Mouse (Mus musculus) MEL (cell line): ENCODE measurements around the gene Zp1. TPM values are rescaled to one million over a fixed set of nuclear protein-coding genes. Genes with fewer than 3 reads are reported as not detected.

Experiments used
- DNase-seq: peaks from one replicate; pipeline ENCODE4 v3.0.0; 2011; ENCODE audit warnings: low read depth, low spot score
- H3K27ac ChIP-seq: 2 replicates; pipeline ENCODE4 v1.5.1; 2012; ENCODE audit warnings: low read depth, mild to moderate bottlenecking, control low read depth, low read length, moderate library complexity; ENCODE audit not compliant: control insufficient read depth
- H3K27me3 ChIP-seq, 2 experiments: fragments of 150-350 bp in 1 of 2; sonication (generic) in 1 of 2; 2 replicates each; pipeline ENCODE4 v1.6.1; 2012; ENCODE audit warnings: low read length in 2 of 2, mild to moderate bottlenecking in 2 of 2, improper control_type of control experiment in 1 of 2, moderate library complexity in 1 of 2; ENCODE audit not compliant: insufficient read depth in 2 of 2, control insufficient read depth in 1 of 2
- H3K36me3 ChIP-seq, 2 experiments: 2 replicates each; pipeline ENCODE4 v1.6.1; 2012 to 2014; ENCODE audit warnings: low read length in 2 of 2, improper control_type of control experiment in 1 of 2, inconsistent platforms in 1 of 2, mild to moderate bottlenecking in 1 of 2; ENCODE audit not compliant: insufficient read depth in 2 of 2, control insufficient read depth in 1 of 2
- H3K4me1 ChIP-seq, 2 experiments: fragments of 150-350 bp in 1 of 2; sonication (generic) in 1 of 2; 2 replicates each; pipeline ENCODE4 v1.6.1; 2012; ENCODE audit warnings: low read length in 2 of 2, improper control_type of control experiment in 1 of 2, mild to moderate bottlenecking in 1 of 2; ENCODE audit not compliant: insufficient read depth in 2 of 2, control insufficient read depth in 1 of 2
- H3K4me3 ChIP-seq, 2 experiments: fragments of 150-350 bp in 1 of 2; sonication (generic) in 1 of 2; 2 replicates each; pipeline ENCODE4 v1.5.1; 2012; ENCODE audit warnings: low read depth in 2 of 2, low read length in 2 of 2, mild to moderate bottlenecking in 2 of 2, moderate library complexity in 2 of 2, control low read depth in 1 of 2, improper control_type of control experiment in 1 of 2; ENCODE audit not compliant: control insufficient read depth in 1 of 2, insufficient read depth in 1 of 2
- H3K79me2 ChIP-seq: 2 replicates; pipeline ENCODE4 v1.6.1; 2012; ENCODE audit warnings: mild to moderate bottlenecking, low read length, moderate library complexity; ENCODE audit not compliant: control insufficient read depth, poor library complexity, insufficient read depth
- H3K9ac ChIP-seq: 2 replicates; pipeline ENCODE4 v1.6.1; 2012; ENCODE audit warnings: low read depth, mild to moderate bottlenecking, control low read depth, low read length, moderate library complexity; ENCODE audit not compliant: control insufficient read depth, poor library complexity, severe bottlenecking
- H3K9me3 ChIP-seq: fragments of 150-350 bp; sonication (generic); replicated peaks from 2 replicates; pipeline ENCODE4 v1.6.1; 2012; ENCODE audit warnings: mild to moderate bottlenecking, low read length, improper control_type of control experiment, moderate library complexity; ENCODE audit not compliant: insufficient read depth
- BHLHE40 ChIP-seq: IDR thresholded peaks from 2 replicates; pipeline ENCODE4 v1.6.1; 2012; ENCODE audit warnings: low read depth, mild to moderate bottlenecking, inconsistent platforms, low read length, improper control_type of control experiment, borderline replicate concordance
- CHD2 ChIP-seq: IDR thresholded peaks from 2 replicates; pipeline ENCODE4 v1.6.1; 2011; ENCODE audit warnings: low read length, improper control_type of control experiment
- CTCF ChIP-seq, 3 experiments: IDR thresholded peaks in 2 of 3; conservative IDR thresholded peaks in 1 of 3; 2 replicates each; pipeline ENCODE4 v1.5.1; 2011 to 2012; ENCODE audit warnings: low read length in 3 of 3, low read depth in 2 of 3, mild to moderate bottlenecking in 2 of 3, improper control_type of control experiment in 1 of 3, inconsistent platforms in 1 of 3, mixed read lengths in 1 of 3, moderate library complexity in 1 of 3; ENCODE audit not compliant: control insufficient read depth in 1 of 3, insufficient read depth in 1 of 3, poor library complexity in 1 of 3, severe bottlenecking in 1 of 3
- ELF1 ChIP-seq: IDR thresholded peaks from 2 replicates; pipeline ENCODE4 v1.6.1; 2014; ENCODE audit warnings: low read depth, mild to moderate bottlenecking, inconsistent platforms, low read length, improper control_type of control experiment, moderate library complexity
- ETS1 ChIP-seq: IDR thresholded peaks from 2 replicates; pipeline ENCODE4 v1.6.1; 2012; ENCODE audit warnings: low read depth, mild to moderate bottlenecking, inconsistent platforms, low read length, improper control_type of control experiment, moderate library complexity
- GATA1 ChIP-seq: IDR thresholded peaks from 2 replicates; pipeline ENCODE4 v1.6.1; 2011; ENCODE audit warnings: low read depth, low read length, improper control_type of control experiment
- KAT2A ChIP-seq: conservative IDR thresholded peaks from 2 replicates; pipeline ENCODE4 v1.6.1; 2012; ENCODE audit warnings: low read depth, low read length, improper control_type of control experiment, inconsistent platforms
- MAZ ChIP-seq: IDR thresholded peaks from 2 replicates; pipeline ENCODE4 v1.6.1; 2012; ENCODE audit warnings: low read depth, mild to moderate bottlenecking, inconsistent platforms, low read length, improper control_type of control experiment
- MEF2A ChIP-seq: IDR thresholded peaks from 2 replicates; pipeline ENCODE4 v1.6.1; 2014; ENCODE audit warnings: low read depth, mild to moderate bottlenecking, inconsistent platforms, low read length, improper control_type of control experiment; ENCODE audit not compliant: poor library complexity, insufficient replicate concordance, severe bottlenecking; ENCODE audit errors: extremely low read depth
- MYB ChIP-seq: IDR thresholded peaks from 2 replicates; pipeline ENCODE4 v1.6.1; 2011; ENCODE audit warnings: mild to moderate bottlenecking, low read depth, low read length, improper control_type of control experiment
- NELFE ChIP-seq: IDR thresholded peaks from 2 replicates; pipeline ENCODE4 v1.6.1; 2011; ENCODE audit warnings: low read depth, low read length, improper control_type of control experiment
- POLR2AphosphoS5 ChIP-seq: IDR thresholded peaks from 2 replicates; pipeline ENCODE4 v1.6.1; 2012; ENCODE audit warnings: low read depth, borderline replicate concordance, mild to moderate bottlenecking, inconsistent platforms, low read length, moderate library complexity, mixed read lengths
- RAD21 ChIP-seq: IDR thresholded peaks from 2 replicates; pipeline ENCODE4 v1.6.1; 2011; ENCODE audit warnings: mild to moderate bottlenecking, low read depth, low read length, improper control_type of control experiment
- RCOR1 ChIP-seq: IDR thresholded peaks from 2 replicates; pipeline ENCODE4 v1.6.1; 2012; ENCODE audit warnings: low read depth, mild to moderate bottlenecking, inconsistent platforms, low read length, improper control_type of control experiment
- SIN3A ChIP-seq: IDR thresholded peaks from 2 replicates; pipeline ENCODE4 v1.6.1; 2012; ENCODE audit warnings: low read length, improper control_type of control experiment, inconsistent platforms
- SMC3 ChIP-seq: IDR thresholded peaks from 2 replicates; pipeline ENCODE4 v1.6.1; 2011; ENCODE audit warnings: low read depth, low read length, improper control_type of control experiment
- TAL1 ChIP-seq: IDR thresholded peaks from 2 replicates; pipeline ENCODE4 v1.6.1; 2012; ENCODE audit warnings: mild to moderate bottlenecking, inconsistent platforms, low read length, moderate library complexity, mixed read lengths
- TBP ChIP-seq: IDR thresholded peaks from 2 replicates; pipeline ENCODE4 v1.8.0; 2011; ENCODE audit warnings: low read depth, low read length, improper control_type of control experiment
- TCF12 ChIP-seq: IDR thresholded peaks from 2 replicates; pipeline ENCODE4 v1.6.1; 2014; ENCODE audit warnings: low read depth, mild to moderate bottlenecking, inconsistent platforms, low read length, improper control_type of control experiment, moderate library complexity
- USF2 ChIP-seq, 2 experiments: IDR thresholded peaks; 2 replicates each; pipeline ENCODE4 v1.6.1; 2011 to 2012; ENCODE audit warnings: improper control_type of control experiment in 2 of 2, low read length in 2 of 2, borderline replicate concordance in 1 of 2, inconsistent platforms in 1 of 2, low read depth in 1 of 2, mild to moderate bottlenecking in 1 of 2; ENCODE audit not compliant: insufficient read depth in 1 of 2
- ZKSCAN1 ChIP-seq: IDR thresholded peaks from 2 replicates; pipeline ENCODE4 v1.6.1; 2012; ENCODE audit warnings: low read depth, mild to moderate bottlenecking, inconsistent platforms, low read length, improper control_type of control experiment, moderate library complexity
- ZMIZ1 ChIP-seq: IDR thresholded peaks from 2 replicates; pipeline ENCODE4 v1.6.1; 2012; ENCODE audit warnings: low read depth, mild to moderate bottlenecking, inconsistent platforms, low read length, improper control_type of control experiment, moderate library complexity
- ZNF384 ChIP-seq: IDR thresholded peaks from 2 replicates; pipeline ENCODE4 v1.6.1; 2012; ENCODE audit warnings: low read depth, mild to moderate bottlenecking, inconsistent platforms, low read length, improper control_type of control experiment
- polyA plus RNA-seq, 2 experiments: library from polyadenylated mRNA; stranded (reverse) in 1 of 2; unstranded in 1 of 2; fragments of >175 nt in 1 of 2; fragments of >200 nt in 1 of 2; gene quantifications; 2 replicates each; pipeline versions ENCODE4 v1.2.1 to v1.2.4; 2012; ENCODE audit warnings: low replicate concordance in 2 of 2, low read depth in 1 of 2; ENCODE audit not compliant: insufficient read length in 2 of 2, insufficient read depth in 1 of 2, missing spikeins in 1 of 2
- total RNA-seq: library from RNA; depleted of rRNA; stranded (reverse); fragments of 300-350 nt; gene quantifications from 2 replicates; pipeline ENCODE4 v1.2.3, GENCODE M21; 2012

Zp1 gene
- total and polyA plus RNA-seq, 3 experiments, result not detected

GRCm38 (mm10) chr19:10926123-10926621 is 5.7 kb upstream of the Zp1 start:
- Histone ChIP-seq H3K79me2 (no peaks in the 10 kb centered on the region), H3K4me3 (no peak overlapping the region), H3K36me3 (no peaks in the 10 kb centered on the region), H3K27me3 (peaks cover 2 to 7% of the 10 kb centered on the region in 2 experiments), H3K27ac (no peak overlapping the region), H3K9me3 (no peaks in the 10 kb centered on the region), H3K9ac (no peak overlapping the region), H3K4me1 (no peaks in the 10 kb centered on the region)
- TF ChIP-seq ETS1 (no peak), KAT2A (no peak), MAZ (no peak), POLR2AphosphoS5 (no peak)
- DNase-seq, result no peak

GRCm38 (mm10) chr19:10924220-10924619 is 3.8 kb upstream of the Zp1 start:
- Histone ChIP-seq H3K27me3 (peaks cover 0 to 7% of the 10 kb centered on the region in 2 experiments), H3K9ac (no peak overlapping the region), H3K79me2 (no peaks in the 10 kb centered on the region), H3K4me3 (no peak overlapping the region), H3K9me3 (no peaks in the 10 kb centered on the region), H3K4me1 (no peaks in the 10 kb centered on the region), H3K27ac (no peak overlapping the region), H3K36me3 (no peaks in the 10 kb centered on the region)
- no peak for DNase-seq
- TF ChIP-seq TCF12 (no peak), ETS1 (no peak), RAD21 (no peak), TAL1 (no peak), TBP (no peak), ZKSCAN1 (no peak), RCOR1 (no peak), BHLHE40 (no peak), ZMIZ1 (no peak), SIN3A (no peak)

DNA sequence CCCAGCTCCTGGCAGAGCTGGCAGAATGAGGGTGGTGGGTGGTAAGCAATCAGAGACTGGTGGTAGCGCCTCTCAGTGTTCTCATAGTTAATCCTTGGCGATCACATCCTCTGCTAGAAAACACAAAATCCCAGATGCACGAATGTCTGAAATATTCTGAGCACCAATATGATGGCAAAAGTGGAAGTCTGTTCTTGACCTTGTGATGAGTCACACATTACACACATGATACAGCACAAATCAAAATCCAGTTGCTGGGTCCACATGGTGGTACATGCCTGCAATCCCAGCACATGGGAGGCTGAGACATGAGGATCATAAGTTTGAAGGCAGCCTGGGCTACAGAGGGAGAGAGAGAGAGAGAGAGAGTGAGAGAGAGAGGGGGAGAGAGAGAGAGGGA is 626 bp upstream of the Zp1 start:
- no peak for DNase-seq
- Histone ChIP-seq H3K27ac (no peak overlapping the region), H3K4me1 (no peaks in the 10 kb centered on the region), H3K36me3 (no peaks in the 10 kb centered on the region), H3K27me3 (peaks cover 0 to 7% of the 10 kb centered on the region in 2 experiments; a peak in 3 of 4 replicates), H3K4me3 (no peak overlapping the region), H3K9ac (no peak overlapping the region), H3K79me2 (no peaks in the 10 kb centered on the region), H3K9me3 (no peaks in the 10 kb centered on the region)
- TF ChIP-seq MYB (no peak), RCOR1 (no peak), ZKSCAN1 (no peak), GATA1 (no peak), ZMIZ1 (no peak), POLR2AphosphoS5 (no peak), USF2 (IDR thresholded peaks at IDR 0.05; ENCODE audit: borderline replicate concordance in 1 of 2, insufficient read depth in 1 of 2, low read depth in 1 of 2, low read length in 2 of 2) (no peak), ELF1 (no peak), MEF2A (no peak), CTCF (IDR thresholded peaks at IDR 0.05 in 2 of 3, conservative IDR thresholded peaks at IDR 0.05 in 1 of 3; ENCODE audit: control insufficient read depth in 1 of 3, insufficient read depth in 1 of 3, low read depth in 2 of 3, low read length in 3 of 3, poor library complexity in 1 of 3, severe bottlenecking in 1 of 3) (no peak), NELFE (no peak), SMC3 (no peak), MAZ (no peak), CHD2 (no peak), ZNF384 (no peak)
